Comparison of ENCODE assay signal across 12 mouse cellular contexts in genomic region chr2:66177886-66178847, GRCm38 (mm10). TPM values are rescaled to one million over a fixed set of nuclear protein-coding genes. Genes with fewer than 3 reads are reported as not detected.
DNase-seq lines count a peak whose midpoint lies in the region; ATAC-seq lines count a peak whose summit lies in the region.
"Had no signal": no experiment of that assay in that cellular context is flagged by ENCODE, and none has a peak within 500 bp of the region (broad histone marks: within the 10 kb centered on the region; RNA-seq: fewer than 3 reads in every experiment).

No protein-coding gene starts in this region.

- ATAC-seq in forebrain, embryonic 13.5 days, result peak; percentile 82
- no peak for ATAC-seq in liver, embryonic 12.5 days

- no peaks in the 10 kb centered on the region for H3K9me3 ChIP-seq in forebrain, embryonic 13.5 days (replicated peaks)
- no peaks in the 10 kb centered on the region for H3K9me3 ChIP-seq in liver, embryonic 12.5 days (replicated peaks)
- H3K9me3 ChIP-seq: embryonic facial prominence, embryonic 13.5 days had no signal

- H3K4me3 ChIP-seq in forebrain, embryonic 13.5 days, result peak overlapping the region; percentile 4; the same call in 1 of the 2 replicates
- H3K4me3 ChIP-seq in liver, embryonic 12.5 days, result no peak overlapping the region
- H3K4me3 ChIP-seq: embryonic facial prominence, embryonic 13.5 days had no signal

- WGBS in forebrain, embryonic 13.5 days, result 7% methylated on average over 9 of the region's 9 CpGs
- WGBS in liver, embryonic 12.5 days (ENCODE audit: insufficient replicate concordance), result 71% methylated on average over 9 of the region's 9 CpGs

- H3K27ac ChIP-seq in forebrain, embryonic 13.5 days, result peak overlapping the region; percentile 88
- H3K27ac ChIP-seq in liver, embryonic 12.5 days, result no peak overlapping the region
- H3K27ac ChIP-seq: embryonic facial prominence, embryonic 13.5 days had no signal

- peak; percentile 60 for DNase-seq in right cerebral cortex, adult 18-20 months
- no peak for DNase-seq in right cerebral cortex, postnatal 4 days
- DNase-seq in mesoderm, embryonic 11.5 days (ENCODE audit: low read depth, low spot score), result peak; percentile 69
- peak; percentile 49 for DNase-seq in retina, postnatal 1 day
- DNase-seq in kidney, postnatal 10 days, result no peak
- no peak for DNase-seq in heart, postnatal 36 days
- DNase-seq: gastrocnemius, postnatal 14 days; heart, postnatal 14 days had no signal

- peaks cover 38% of the 10 kb centered on the region for H3K4me1 ChIP-seq in forebrain, embryonic 13.5 days
- H3K4me1 ChIP-seq in liver, embryonic 12.5 days, result no peaks in the 10 kb centered on the region

- no peak overlapping the region; the same call in 1 of the 2 replicates for H3K9ac ChIP-seq in forebrain, embryonic 13.5 days
- H3K9ac ChIP-seq in liver, embryonic 12.5 days, result no peak overlapping the region
- H3K9ac ChIP-seq: embryonic facial prominence, embryonic 13.5 days had no signal

- peak overlapping the region; percentile 53 for H3K4me2 ChIP-seq in forebrain, embryonic 13.5 days
- no peak overlapping the region for H3K4me2 ChIP-seq in liver, embryonic 12.5 days
- H3K4me2 ChIP-seq: embryonic facial prominence, embryonic 13.5 days had no signal

- H3K27me3 ChIP-seq in forebrain, embryonic 13.5 days, result no peaks in the 10 kb centered on the region
- H3K27me3 ChIP-seq in liver, embryonic 12.5 days (replicated peaks), result no peaks in the 10 kb centered on the region
- H3K27me3 ChIP-seq: CH12.LX; embryonic facial prominence, embryonic 13.5 days had no signal

- intact Hi-C loops in heart, postnatal 36 days (cut with DNase I), result no loop called here

- H3K36me3 ChIP-seq in forebrain, embryonic 13.5 days (ENCODE audit: poor library complexity, severe bottlenecking), result no peaks in the 10 kb centered on the region
- no peaks in the 10 kb centered on the region for H3K36me3 ChIP-seq in liver, embryonic 12.5 days
- H3K36me3 ChIP-seq: embryonic facial prominence, embryonic 13.5 days had no signal

RNA-seq across cellular contexts. Expression of gene Galnt3, which starts 53.4 kb away (rescaled TPM):
- polyA plus RNA-seq in forebrain, embryonic 13.5 days (2015; fragmentation: Nextera tagmentation; extraction: Ambion mirVana), result 0.41 and 0.73 TPM in 2 replicates
- polyA plus RNA-seq in liver, embryonic 12.5 days (2016; fragmentation: Nextera tagmentation; extraction: Ambion mirVana), result 0.38 and 0.39 TPM in 2 replicates
- total RNA-seq in heart, postnatal 36 days (2021), result not detected
- total RNA-seq: gastrocnemius, postnatal 14 days had no signal

Comparison
In these comparisons a context has a peak if more than half of its experiments do, and no peak if none do; other contexts are left out.
1. DNase-seq: peak in right cerebral cortex, adult 18-20 months (single experiment), mesoderm, embryonic 11.5 days (single experiment) and retina, postnatal 1 day (single experiment); none in right cerebral cortex, postnatal 4 days (single experiment), kidney, postnatal 10 days (single experiment) and heart, postnatal 36 days (0 of 2).